Mouse (Mus musculus) heart, postnatal 14 days (tissue): ENCODE measurements around the gene C530008M17Rik. TPM values are rescaled to one million over a fixed set of nuclear protein-coding genes. Genes with fewer than 3 reads are reported as not detected.

Experiments used
- DNase-seq, 2 experiments: peaks; one replicate each; pipeline ENCODE4 v3.0.0; 2021 to 2022
- intact Hi-C: fragments of 180-260 bp; cut with DNase I; formaldehyde crosslinking; loops from one replicate; pipeline ENCODE4 v1.15.1; 2025
- total RNA-seq, 2 experiments: library from RNA; stranded (reverse); gene quantifications; 2 replicates each; pipeline ENCODE4 v1.2.3; 2021

The C530008M17Rik gene
- total RNA-seq, 2 experiments from 2014 or later, result 2.1 to 2.2 TPM

- no peak for DNase-seq
- intact Hi-C loops, result no loop called here
These were observed 106.9 kb downstream of the C530008M17Rik start for GRCm38 (mm10) chr5:76763148-76763701.

GRCm38 (mm10) chr5:76763731-76764130 is 107.4 kb downstream of the C530008M17Rik start:
- DNase-seq, result peak in 1 of 2 experiments; percentile 4
- intact Hi-C loops, result no loop called here

GRCm38 (mm10) chr5:76769014-76769413 is 112.7 kb downstream of the C530008M17Rik start:
- no peak for DNase-seq
- intact Hi-C loops, result no loop called here

- intact Hi-C loops, result no loop called here
- DNase-seq, result no peak
These were observed 113.3 kb downstream of the C530008M17Rik start for GRCm38 (mm10) chr5:76769572-76769971.

- no peak for DNase-seq
- intact Hi-C loops, result loop anchor here (5.0 kb wide), 1 partner anchor 71 kb away; no protein-coding TSS in a partner anchor
These were observed 115.1 kb downstream of the C530008M17Rik start for GRCm38 (mm10) chr5:76771371-76771770.

- intact Hi-C loops, result loop anchor here (5.0 kb wide), 1 partner anchor 69 kb away; no protein-coding TSS in a partner anchor
- DNase-seq, result no peak
These were observed 116.5 kb downstream of the C530008M17Rik start for GRCm38 (mm10) chr5:76772831-76773230.

GRCm38 (mm10) chr5:76773492-76774158 is 117.3 kb downstream of the C530008M17Rik start:
- DNase-seq, result no peak
- intact Hi-C loops, result loop anchor here (5.0 kb wide), 1 partner anchor 69 kb away; no protein-coding TSS in a partner anchor

- no peak for DNase-seq
- intact Hi-C loops, result no loop called here
These were observed 122.8 kb downstream of the C530008M17Rik start for GRCm38 (mm10) chr5:76779094-76779615.

GRCm38 (mm10) chr5:76781943-76782342 is 125.6 kb downstream of the C530008M17Rik start:
- DNase-seq, result no peak
- intact Hi-C loops, result no loop called here

- DNase-seq, result no peak
- intact Hi-C loops, result no loop called here
These were observed 126.2 kb downstream of the C530008M17Rik start for GRCm38 (mm10) chr5:76782414-76783103.

- intact Hi-C loops, result no loop called here
- no peak for DNase-seq
These were observed 126.8 kb downstream of the C530008M17Rik start for GRCm38 (mm10) chr5:76783104-76783441.

- no peak for DNase-seq
- intact Hi-C loops, result no loop called here
These were observed 127.9 kb downstream of the C530008M17Rik start for GRCm38 (mm10) chr5:76784151-76784723.

- DNase-seq, result no peak
- intact Hi-C loops, result no loop called here
These were observed 128.7 kb downstream of the C530008M17Rik start for GRCm38 (mm10) chr5:76785013-76785412.

- no peak for DNase-seq
- intact Hi-C loops, result no loop called here
These were observed 133.6 kb downstream of the C530008M17Rik start for GRCm38 (mm10) chr5:76789881-76790280.

- intact Hi-C loops, result no loop called here
These were observed 135.0 kb downstream of the C530008M17Rik start for GRCm38 (mm10) chr5:76791280-76791679.

GRCm38 (mm10) chr5:76792720-76793119 is 136.4 kb downstream of the C530008M17Rik start:
- no peak for DNase-seq
- intact Hi-C loops, result no loop called here

More at GRCm38 (mm10) chr5:76791280-76791679, 135.0 kb downstream of the C530008M17Rik start:
- DNase-seq, result no peak

GRCm38 (mm10) chr5:76798043-76798442 is 141.7 kb downstream of the C530008M17Rik start:
- DNase-seq, result no peak

GRCm38 (mm10) chr5:76799471-76799870 is 143.2 kb downstream of the C530008M17Rik start:
- intact Hi-C loops, result no loop called here
- DNase-seq, result peak in 1 of 2 experiments; percentile 17

More at GRCm38 (mm10) chr5:76798043-76798442, 141.7 kb downstream of the C530008M17Rik start:
- intact Hi-C loops, result no loop called here

- no peak for DNase-seq
- intact Hi-C loops, result no loop called here
These were observed 152.7 kb downstream of the C530008M17Rik start for GRCm38 (mm10) chr5:76809031-76809430.

- peak in 1 of 2 experiments; percentile 12 for DNase-seq
- intact Hi-C loops, result no loop called here
These were observed 158.7 kb downstream of the C530008M17Rik start for GRCm38 (mm10) chr5:76815035-76815434.
